Mouse (Mus musculus): ENCODE measurements around the gene Rint1.

DNA sequence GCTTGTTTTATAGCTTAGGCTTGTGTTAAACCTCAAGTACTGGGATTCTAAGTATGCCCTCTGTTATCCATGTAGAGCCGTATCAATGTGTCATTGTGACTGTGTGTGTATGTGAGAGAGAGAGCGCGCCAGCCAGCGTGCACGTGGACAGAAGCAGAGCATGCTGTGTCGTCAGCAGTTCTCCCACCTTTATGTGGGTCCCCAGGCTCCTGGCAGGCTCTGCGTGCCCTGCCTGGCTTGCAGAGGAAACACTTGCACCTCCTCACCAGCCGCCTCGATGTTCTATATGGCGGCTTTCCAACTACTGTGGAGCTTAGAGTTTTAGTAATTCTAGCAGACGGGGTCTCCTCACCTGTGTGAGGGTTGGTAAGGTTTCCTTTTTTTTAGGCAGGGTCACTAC is 34.8 kb downstream of the Rint1 start:
- TF ChIP-seq CEBPB (IDR thresholded peaks at IDR 0.05; ENCODE audit: insufficient read depth, poor library complexity, severe bottlenecking): no peak
- TF ChIP-seq POLR2A (IDR thresholded peaks at IDR 0.05; ENCODE audit: insufficient read length, low read depth): no peak
- TF ChIP-seq MYOD1 (IDR thresholded peaks at IDR 0.05; ENCODE audit: control insufficient read depth in 1 of 3, insufficient read length in 2 of 3, low read depth in 2 of 3): no peak
- no peak for TF ChIP-seq MAX (IDR thresholded peaks at IDR 0.05; ENCODE audit: low read depth)
- TF ChIP-seq E2F4 (IDR thresholded peaks at IDR 0.05; ENCODE audit: insufficient read depth): no peak
- TF ChIP-seq USF1 (IDR thresholded peaks at IDR 0.05; ENCODE audit: low read depth): no peak
- TF ChIP-seq TCF12 (IDR thresholded peaks at IDR 0.05; ENCODE audit: insufficient read depth, poor library complexity, severe bottlenecking): no peak
- TF ChIP-seq POLR2AphosphoS2 (IDR thresholded peaks at IDR 0.05; ENCODE audit: insufficient read length, low read depth): peak; percentile 42
- TF ChIP-seq MYOG (IDR thresholded peaks at IDR 0.05; ENCODE audit: control insufficient read depth in 1 of 3, insufficient read depth in 1 of 3, insufficient read length in 2 of 3, low read depth in 2 of 3): no peak

All from myocyte (in vitro differentiated cells).